Mouse (Mus musculus): ENCODE measurements at regions not wholly inside any gene's neighbourhood (a gene's known extent, or its start where the extent isn't known, plus 50 kb on each side); places are given as distances from the start of the nearest gene placed in this dataset.

GRCm38 (mm10) chr12:109957305-109957704 lies 321.6 kb upstream of the Dio3 start:
- DNase-seq: no peak

DNA sequence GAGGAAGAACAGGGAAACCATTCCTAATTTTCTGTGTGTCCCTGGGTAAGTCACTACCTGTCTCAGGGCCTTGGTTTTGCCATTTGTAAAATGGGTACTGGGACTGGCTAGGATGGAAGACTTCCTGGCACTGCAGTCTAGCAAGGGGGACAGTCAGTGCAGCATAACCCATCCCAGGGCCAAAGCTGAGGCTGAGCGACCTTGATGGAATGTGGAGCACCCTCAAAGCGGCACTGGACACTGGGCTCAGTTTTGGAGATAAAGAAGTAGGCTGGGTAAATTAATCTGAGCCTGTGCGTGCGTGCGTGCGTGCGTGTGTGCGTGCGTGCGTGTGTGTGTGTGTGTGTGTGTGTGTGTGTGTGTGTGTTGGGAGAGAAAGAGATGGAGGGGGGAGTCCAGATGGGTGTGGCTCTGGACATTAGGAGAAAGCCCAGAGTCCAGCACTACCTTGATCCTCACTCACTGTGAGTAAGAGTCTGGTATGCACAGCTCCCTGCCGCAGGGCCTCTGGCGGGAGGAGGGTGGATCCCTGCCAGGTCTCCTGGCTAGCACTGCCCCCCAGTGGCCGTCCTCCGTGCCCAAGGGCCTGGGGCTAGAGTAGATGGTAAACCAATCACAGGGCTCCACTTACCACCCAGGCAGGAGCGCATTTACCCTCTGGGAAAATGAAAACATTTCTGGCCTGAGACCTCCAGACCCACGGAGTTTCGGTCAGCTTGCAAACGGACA lies 320.3 kb upstream of the Dio3 start:
- DNase-seq: peak; percentile 76

- DNase-seq: no peak
These were observed 312.1 kb upstream of the Dio3 start for GRCm38 (mm10) chr12:109966776-109967175.

DNA sequence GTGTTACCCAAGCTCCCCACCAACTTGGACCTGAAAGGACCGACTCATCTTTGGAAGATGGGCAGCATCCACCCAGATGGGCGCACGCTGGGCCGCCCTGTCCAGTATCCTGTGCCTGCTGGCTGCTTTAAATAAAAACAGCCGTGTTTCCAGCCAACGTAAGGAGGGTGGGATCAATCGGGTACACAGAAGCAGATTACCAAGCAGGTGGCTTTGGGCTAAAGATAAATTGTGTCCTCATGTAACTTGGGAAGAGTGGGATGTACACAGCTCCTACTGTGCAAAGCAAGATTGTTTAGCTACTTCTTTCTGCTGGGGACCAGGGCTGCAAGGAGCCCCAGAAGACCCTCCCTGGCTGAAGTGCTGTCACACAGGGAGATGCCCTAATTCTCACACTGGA lies 310.6 kb upstream of the Dio3 start:
- DNase-seq: no peak

DNA sequence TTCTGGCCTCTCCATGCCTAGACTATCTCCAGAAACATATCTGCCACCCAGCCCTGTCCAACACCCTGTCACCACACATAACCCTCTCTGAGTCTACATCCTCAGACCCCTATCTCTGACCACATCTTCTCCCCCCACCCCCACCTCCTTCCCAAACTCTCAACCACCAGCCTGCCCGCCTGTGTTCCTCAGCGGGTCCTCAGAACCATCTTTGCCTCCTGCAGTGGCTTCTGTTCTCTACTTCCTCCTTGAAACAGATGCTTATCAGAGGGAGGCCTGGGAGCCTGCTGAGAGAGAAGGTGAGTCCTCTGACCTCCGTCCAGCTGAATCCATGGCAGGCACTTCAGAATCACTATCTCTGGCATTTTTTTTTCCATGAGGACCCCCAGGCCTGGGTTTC lies 307.4 kb upstream of the Dio3 start:
- no peak for DNase-seq

GRCm38 (mm10) chr12:109972366-109973015 lies 306.4 kb upstream of the Dio3 start:
- DNase-seq: no peak

DNA sequence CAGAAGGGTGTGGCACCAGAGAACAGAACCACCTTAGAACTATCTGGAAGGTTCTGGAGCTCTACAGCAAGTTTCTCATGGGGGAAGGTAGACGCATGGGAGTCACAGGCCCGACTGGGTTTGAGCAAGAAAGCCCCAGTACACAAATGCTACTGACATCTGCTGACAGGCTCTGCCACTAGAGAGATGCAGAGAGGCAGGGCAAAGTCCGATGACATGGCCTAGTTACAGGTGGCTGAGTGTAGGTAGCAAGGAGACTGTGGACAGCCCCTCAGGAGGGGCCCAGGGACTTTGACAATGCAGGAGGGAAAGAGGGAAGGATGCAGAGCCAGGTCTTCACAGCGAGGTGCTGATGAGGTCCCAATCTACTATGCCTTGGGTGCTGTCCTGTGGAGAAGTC lies 305.3 kb upstream of the Dio3 start:
- no peak for DNase-seq

- DNase-seq: no peak
These were observed 303.5 kb upstream of the Dio3 start for GRCm38 (mm10) chr12:109975176-109975972.

GRCm38 (mm10) chr12:109984651-109985050 lies 294.2 kb upstream of the Dio3 start:
- no peak for DNase-seq

DNA sequence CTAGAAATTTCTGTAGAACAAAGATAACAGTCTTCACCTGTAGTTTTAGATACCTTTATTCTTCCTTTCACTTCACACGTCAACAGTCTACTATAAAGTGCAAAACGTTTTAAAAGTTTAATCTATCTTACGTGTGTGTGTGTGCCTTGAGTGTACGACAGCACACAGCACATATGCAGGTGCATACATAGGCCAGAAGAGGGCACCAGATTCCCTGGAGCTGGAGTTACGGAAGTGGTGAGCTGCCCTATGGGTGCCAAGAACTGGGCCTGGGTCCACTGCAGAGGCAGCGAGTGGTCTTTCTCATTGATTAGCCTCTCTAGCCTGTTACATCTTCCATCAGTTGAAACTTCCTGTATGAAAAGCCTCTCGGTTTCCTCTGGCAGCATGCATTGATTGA lies 285.5 kb upstream of the Dio3 start:
- no peak for DNase-seq

DNA sequence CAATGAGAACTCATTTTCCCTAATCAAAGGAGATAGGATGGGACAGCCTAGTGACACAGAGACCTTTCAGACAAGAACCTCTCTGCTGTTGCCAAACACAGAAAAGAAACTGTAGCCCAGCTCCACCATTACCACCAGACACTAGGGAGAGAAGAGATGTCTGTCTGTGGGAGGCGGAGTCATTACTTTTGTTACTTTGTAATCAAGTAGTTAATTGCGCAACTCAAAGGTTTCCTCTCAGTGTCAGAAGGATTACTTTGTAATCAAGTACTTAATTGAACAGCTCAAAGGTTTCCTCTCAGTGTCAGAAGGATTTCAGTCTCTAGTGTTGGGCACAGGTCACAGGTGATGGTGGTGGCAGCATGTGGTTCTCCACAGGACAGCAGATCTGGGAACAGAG lies 276.2 kb upstream of the Dio3 start:
- DNase-seq: no peak

DNA sequence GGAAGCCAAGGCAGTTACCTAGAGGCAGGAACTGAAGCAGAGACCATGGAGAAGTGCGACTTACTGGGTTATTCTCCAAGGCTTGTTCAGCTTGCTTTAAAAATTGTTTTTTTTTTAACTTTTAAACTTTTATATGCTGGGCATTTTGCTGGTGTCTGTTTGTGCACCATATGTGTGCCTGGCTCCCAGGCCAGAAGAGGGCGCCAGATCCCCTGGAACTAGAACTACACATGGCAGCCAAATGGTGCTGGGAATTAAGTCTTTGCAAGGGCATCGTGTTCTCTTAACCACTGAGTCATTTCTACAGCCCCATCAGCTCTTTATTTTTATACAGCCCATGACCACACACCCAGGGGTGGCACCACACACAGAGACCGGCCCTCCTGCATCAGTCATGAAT lies 269.7 kb upstream of the Dio3 start:
- no peak for DNase-seq

- peak; percentile 16 for DNase-seq
These were observed 258.1 kb upstream of the Dio3 start for GRCm38 (mm10) chr12:110020541-110021470.

DNA sequence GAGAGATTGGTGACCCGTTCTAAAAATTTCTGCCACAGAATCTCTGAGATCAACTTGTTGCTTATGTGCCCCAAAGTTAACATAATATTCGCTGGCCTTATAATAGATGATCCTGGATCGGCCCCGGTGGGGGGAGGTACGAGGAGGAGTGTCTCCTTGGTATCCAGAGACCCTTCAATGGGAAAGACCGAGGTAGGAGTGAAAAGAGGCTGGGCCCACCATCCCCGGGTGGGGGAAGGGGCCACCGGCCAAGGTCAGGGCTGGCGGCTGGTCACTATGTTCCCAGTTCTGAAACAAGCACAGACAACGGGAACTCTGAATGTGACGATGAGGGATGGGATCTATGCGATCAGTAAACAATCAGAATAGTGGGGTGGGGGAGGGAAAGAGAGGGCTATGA lies 257.2 kb upstream of the Dio3 start:
- DNase-seq: no peak

GRCm38 (mm10) chr12:110022631-110023030 lies 256.2 kb upstream of the Dio3 start:
- DNase-seq: no peak

DNA sequence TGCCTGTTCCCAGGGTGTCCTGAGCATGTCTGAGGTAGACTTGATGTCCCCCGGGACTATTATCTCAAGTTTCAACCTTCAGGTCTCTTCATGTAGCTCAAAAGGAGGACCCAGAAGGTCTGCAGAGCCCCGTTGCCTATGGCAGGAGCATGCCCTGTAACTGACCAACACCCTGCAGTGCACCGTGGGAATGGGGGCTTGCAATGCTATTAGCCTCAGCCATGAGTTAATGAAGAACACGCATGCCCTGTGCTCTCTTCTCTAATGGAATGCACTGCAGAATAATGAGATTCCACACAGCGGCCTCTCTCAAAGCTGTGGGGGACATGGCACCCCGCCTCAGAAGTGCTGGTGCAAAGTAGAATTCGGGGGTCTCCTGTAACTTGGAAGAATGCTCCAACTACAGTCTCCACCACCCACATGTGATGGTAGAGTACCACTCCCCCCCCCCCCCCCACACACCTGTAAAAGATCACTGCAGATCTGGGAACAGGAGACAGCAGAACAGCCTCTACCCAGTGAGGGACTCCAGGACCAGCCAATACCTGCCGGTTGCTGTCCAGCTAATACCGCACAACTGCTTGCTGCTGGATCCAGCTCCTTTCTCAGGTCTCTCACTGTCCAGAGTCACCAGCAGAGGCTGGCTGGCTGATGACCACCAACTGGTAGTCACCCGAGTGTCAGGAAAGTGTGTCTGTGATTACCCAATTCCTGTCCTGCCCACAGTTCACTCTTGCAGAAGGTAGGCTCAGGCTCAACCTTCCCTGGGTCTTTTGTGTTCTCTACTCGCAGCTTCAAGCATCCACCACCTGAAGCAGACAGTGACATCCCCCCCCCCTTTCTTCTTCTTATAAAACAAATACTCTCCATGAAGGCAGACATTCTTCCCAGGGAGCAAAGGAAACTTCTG lies 255.4 kb upstream of the Dio3 start:
- DNase-seq: no peak

- DNase-seq: no peak
These were observed 254.6 kb upstream of the Dio3 start for GRCm38 (mm10) chr12:110024295-110024694.

DNA sequence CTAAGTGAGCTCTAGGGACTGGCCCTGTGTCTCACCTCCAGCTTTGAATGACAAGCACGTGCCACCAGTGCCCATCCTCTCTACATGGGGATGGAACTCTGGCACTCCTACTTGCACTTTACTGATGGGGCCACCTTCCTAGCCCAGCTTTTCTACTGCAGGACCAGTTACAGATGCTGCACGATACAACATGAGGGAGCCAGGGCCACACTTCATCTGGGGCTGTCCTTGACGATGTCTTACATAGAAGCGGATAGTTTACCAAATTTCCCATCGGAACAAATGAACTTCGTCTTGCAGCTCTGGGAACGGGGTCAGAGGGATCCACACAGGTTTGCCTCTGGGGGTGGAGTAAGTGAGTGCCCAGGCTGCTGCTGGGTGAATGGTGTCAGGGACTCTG lies 253.7 kb upstream of the Dio3 start:
- DNase-seq: no peak

GRCm38 (mm10) chr12:110026033-110026750 lies 252.7 kb upstream of the Dio3 start:
- DNase-seq: no peak

DNA sequence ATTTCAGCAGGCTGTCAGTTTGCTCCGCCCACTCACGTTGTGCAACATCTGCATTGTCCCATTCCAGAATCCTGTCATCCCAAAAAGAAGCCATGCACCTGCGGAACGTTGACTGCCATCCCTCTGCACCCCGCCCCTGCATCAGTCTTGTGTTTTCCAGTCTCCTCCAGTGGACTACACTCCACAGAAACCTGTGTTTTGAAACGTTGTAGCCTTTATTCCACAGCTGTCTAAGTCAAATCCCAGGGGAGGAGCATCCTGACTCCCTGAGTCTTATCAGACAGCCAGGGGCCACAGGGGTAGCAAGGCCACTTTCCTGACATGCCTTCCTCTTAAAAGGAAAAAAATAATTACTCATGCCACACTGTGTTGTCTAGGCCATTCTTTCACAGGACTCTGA lies 251.5 kb upstream of the Dio3 start:
- no peak for DNase-seq

All from gastrocnemius, postnatal 10 days (tissue).